ENCODE assay signal across 10 mouse cellular contexts in genomic region chr13:55591961-55592490, GRCm38 (mm10). TPM values are rescaled to one million over a fixed set of nuclear protein-coding genes. Genes with fewer than 3 reads are reported as not detected.
DNase-seq lines count a peak whose midpoint lies in the region; ATAC-seq and TF ChIP-seq lines count a peak whose summit lies in the region.
"Had no signal": no experiment of that assay in that cellular context is flagged by ENCODE, and none has a peak within 500 bp of the region (broad histone marks: within the 10 kb centered on the region; RNA-seq: fewer than 3 reads in every experiment).

No protein-coding gene starts in this region.

- 74% methylated on average over 4 of the region's 4 CpGs for WGBS in intestine, embryonic 14.5 days
- 63% methylated on average over 4 of the region's 4 CpGs for WGBS in intestine, postnatal 0 days
- WGBS in embryonic facial prominence, embryonic 13.5 days, result 77% methylated on average over 4 of the region's 4 CpGs
- WGBS in kidney, embryonic 16.5 days, result 79% methylated on average over 4 of the region's 4 CpGs
- WGBS in midbrain, embryonic 16.5 days, result 80% methylated on average over 4 of the region's 4 CpGs

- H3K27me3 ChIP-seq in intestine, embryonic 14.5 days (replicated peaks; ENCODE audit: control insufficient read depth, insufficient read depth, low read length), result no peaks in the 10 kb centered on the region
- H3K27me3 ChIP-seq in intestine, postnatal 0 days (replicated peaks; ENCODE audit: control insufficient read depth, insufficient read depth, low read length), result no peaks in the 10 kb centered on the region
- peaks cover 5% of the 10 kb centered on the region for H3K27me3 ChIP-seq in embryonic facial prominence, embryonic 13.5 days
- peaks cover 5% of the 10 kb centered on the region; the same call in 1 of the 2 replicates for H3K27me3 ChIP-seq in kidney, embryonic 16.5 days (ENCODE audit: insufficient read depth, low read length)
- peaks cover 3% of the 10 kb centered on the region; the same call in 1 of the 2 replicates for H3K27me3 ChIP-seq in midbrain, embryonic 16.5 days (ENCODE audit: control insufficient read depth, insufficient read depth, low read depth, low read length)
- H3K27me3 ChIP-seq: lung, embryonic 15.5 days had no signal

- no peak overlapping the region for H3K9ac ChIP-seq in intestine, embryonic 14.5 days (ENCODE audit: low read length)
- H3K9ac ChIP-seq in intestine, postnatal 0 days (ENCODE audit: low read depth, low read length), result no peak overlapping the region
- H3K9ac ChIP-seq in embryonic facial prominence, embryonic 13.5 days, result no peak overlapping the region
- H3K9ac ChIP-seq in kidney, embryonic 16.5 days (replicated peaks; ENCODE audit: low read length), result no peak overlapping the region
- no peak overlapping the region for H3K9ac ChIP-seq in midbrain, embryonic 16.5 days (ENCODE audit: low read depth, low read length)

- H3K4me2 ChIP-seq in intestine, embryonic 14.5 days (ENCODE audit: low read length), result no peak overlapping the region; the same call in 1 of the 2 replicates
- no peak overlapping the region for H3K4me2 ChIP-seq in intestine, postnatal 0 days (replicated peaks; ENCODE audit: low read depth)
- peak overlapping the region; percentile 74; the same call in 1 of the 2 replicates for H3K4me2 ChIP-seq in embryonic facial prominence, embryonic 13.5 days
- no peak overlapping the region for H3K4me2 ChIP-seq in kidney, embryonic 16.5 days (replicated peaks; ENCODE audit: low read depth, low read length)
- peak overlapping the region; percentile 52 for H3K4me2 ChIP-seq in midbrain, embryonic 16.5 days (ENCODE audit: low read length)

- ATAC-seq in intestine, embryonic 14.5 days (replicated peaks; ENCODE audit: low FRiP score, low TSS enrichment, low read depth), result 0 out of 2 replicates have a peak, but pooled peaks have one; percentile 28
- no peak for ATAC-seq in intestine, postnatal 0 days
- no peak for ATAC-seq in embryonic facial prominence, embryonic 13.5 days (ENCODE audit: insufficient number of reproducible peaks, insufficient read depth, low FRiP score, low TSS enrichment, low read depth)
- peak; percentile 50; the same call in 1 of the 2 replicates for ATAC-seq in kidney, embryonic 16.5 days (ENCODE audit: low FRiP score, low TSS enrichment)
- ATAC-seq in midbrain, embryonic 16.5 days, result peak; percentile 30; the same call in 1 of the 2 replicates

- no peak overlapping the region for H3K4me3 ChIP-seq in intestine, embryonic 14.5 days (ENCODE audit: low read depth, low read length)
- no peak overlapping the region for H3K4me3 ChIP-seq in intestine, postnatal 0 days (ENCODE audit: low read depth, low read length)
- H3K4me3 ChIP-seq in embryonic facial prominence, embryonic 13.5 days, result peak overlapping the region; percentile 86; the same call in 1 of the 2 replicates
- H3K4me3 ChIP-seq in kidney, embryonic 16.5 days (ENCODE audit: low read length), result no peak overlapping the region
- H3K4me3 ChIP-seq in midbrain, embryonic 16.5 days (ENCODE audit: low read depth, low read length), result no peak overlapping the region
- no peak overlapping the region for H3K4me3 ChIP-seq in layer of hippocampus, adult 2 months

- TF ChIP-seq CTCF in intestine, postnatal 0 days (IDR thresholded peaks at IDR 0.05; ENCODE audit: low read depth), result no peak
- no peak for TF ChIP-seq CTCF in layer of hippocampus, adult 2 months (conservative IDR thresholded peaks at IDR 0.05)

- H3K27ac ChIP-seq in intestine, embryonic 14.5 days (ENCODE audit: low read depth), result no peak overlapping the region
- H3K27ac ChIP-seq in intestine, postnatal 0 days (ENCODE audit: low read depth, low read length), result no peak overlapping the region
- H3K27ac ChIP-seq in embryonic facial prominence, embryonic 13.5 days, result no peak overlapping the region
- H3K27ac ChIP-seq in kidney, embryonic 16.5 days (ENCODE audit: low read length), result no peak overlapping the region
- no peak overlapping the region; the same call in 1 of the 2 replicates for H3K27ac ChIP-seq in midbrain, embryonic 16.5 days (ENCODE audit: low read length)
- no peak overlapping the region for H3K27ac ChIP-seq in layer of hippocampus, adult 2 months

- peaks cover 28% of the 10 kb centered on the region for H3K36me3 ChIP-seq in intestine, embryonic 14.5 days (ENCODE audit: control insufficient read depth, insufficient read depth, low read length)
- peaks cover 26% of the 10 kb centered on the region for H3K36me3 ChIP-seq in intestine, postnatal 0 days (ENCODE audit: control insufficient read depth, insufficient read depth)
- H3K36me3 ChIP-seq in embryonic facial prominence, embryonic 13.5 days, result peaks cover 28% of the 10 kb centered on the region
- peaks cover 21% of the 10 kb centered on the region for H3K36me3 ChIP-seq in kidney, embryonic 16.5 days (ENCODE audit: insufficient read depth, low read length)
- H3K36me3 ChIP-seq in midbrain, embryonic 16.5 days (ENCODE audit: control insufficient read depth, insufficient read depth, low read length), result peaks cover 13% of the 10 kb centered on the region

- no peaks in the 10 kb centered on the region for H3K9me3 ChIP-seq in intestine, embryonic 14.5 days (ENCODE audit: control insufficient read depth, low read length)
- no peaks in the 10 kb centered on the region for H3K9me3 ChIP-seq in intestine, postnatal 0 days (ENCODE audit: control insufficient read depth)
- no peaks in the 10 kb centered on the region for H3K9me3 ChIP-seq in embryonic facial prominence, embryonic 13.5 days
- no peaks in the 10 kb centered on the region for H3K9me3 ChIP-seq in kidney, embryonic 16.5 days (ENCODE audit: low read length)
- no peaks in the 10 kb centered on the region for H3K9me3 ChIP-seq in midbrain, embryonic 16.5 days (replicated peaks; ENCODE audit: control insufficient read depth, low read length, poor library complexity, severe bottlenecking)
- H3K9me3 ChIP-seq: lung, embryonic 15.5 days had no signal

- DNase-seq in intestine, embryonic 14.5 days (ENCODE audit: low spot score), result no peak
- DNase-seq in layer of hippocampus, adult 2 months (ENCODE audit: low spot score in 2 of 2), result no peak
- no peak for DNase-seq in right cerebral cortex, postnatal 4 days
- DNase-seq in MN1 (ENCODE audit: low spot score), result no peak
- DNase-seq: heart, adult 18-20 months had no signal

- H3K4me1 ChIP-seq in intestine, embryonic 14.5 days (replicated peaks; ENCODE audit: control insufficient read depth, insufficient read depth, low read length), result peaks cover 9% of the 10 kb centered on the region; the same call in 1 of the 2 replicates
- no peaks in the 10 kb centered on the region for H3K4me1 ChIP-seq in intestine, postnatal 0 days (replicated peaks; ENCODE audit: control insufficient read depth, insufficient read depth, low read length)
- peaks cover 10% of the 10 kb centered on the region; the same call in 1 of the 2 replicates for H3K4me1 ChIP-seq in embryonic facial prominence, embryonic 13.5 days
- peaks cover 7% of the 10 kb centered on the region for H3K4me1 ChIP-seq in kidney, embryonic 16.5 days (ENCODE audit: insufficient read depth, low read length)
- peaks cover 11% of the 10 kb centered on the region for H3K4me1 ChIP-seq in midbrain, embryonic 16.5 days (ENCODE audit: control insufficient read depth, insufficient read depth, low read length)

RNA-seq across cellular contexts. Expression of gene B4galt7, which starts 7.7 kb away (rescaled TPM):
- 12.6 and 17.4 TPM in 2 replicates for polyA plus RNA-seq in intestine, embryonic 14.5 days (2014; fragmentation: Nextera tagmentation; extraction: Ambion mirVana)
- polyA plus RNA-seq in intestine, postnatal 0 days (2015; fragmentation: Nextera tagmentation; extraction: Ambion mirVana), result 13.9 and 14.3 TPM in 2 replicates
- 34.3 and 35.1 TPM in 2 replicates for polyA plus RNA-seq in embryonic facial prominence, embryonic 13.5 days (2015; fragmentation: Nextera tagmentation; extraction: Ambion mirVana)
- 20.0 and 26.3 TPM in 2 replicates for polyA plus RNA-seq in kidney, embryonic 16.5 days (2015; fragmentation: Nextera tagmentation; extraction: Ambion mirVana)
- 42.7 and 46.1 TPM in 2 replicates for polyA plus RNA-seq in midbrain, embryonic 16.5 days (2015; fragmentation: Nextera tagmentation; extraction: Ambion mirVana)
- 10 to 100 TPM; 22.8 to 24.3 TPM for total RNA-seq in layer of hippocampus, adult 2 months (2021)

RNA-seq across cellular contexts. Expression of gene Tmed9, which starts 18.5 kb away (rescaled TPM):
- 59.9 and 64.8 TPM in 2 replicates for polyA plus RNA-seq in intestine, embryonic 14.5 days (2014; fragmentation: Nextera tagmentation; extraction: Ambion mirVana)
- polyA plus RNA-seq in intestine, postnatal 0 days (2015; fragmentation: Nextera tagmentation; extraction: Ambion mirVana), result 57.3 and 63.3 TPM in 2 replicates
- 158 and 177 TPM in 2 replicates for polyA plus RNA-seq in embryonic facial prominence, embryonic 13.5 days (2015; fragmentation: Nextera tagmentation; extraction: Ambion mirVana)
- polyA plus RNA-seq in kidney, embryonic 16.5 days (2015; fragmentation: Nextera tagmentation; extraction: Ambion mirVana), result 175 and 177 TPM in 2 replicates
- 109 and 117 TPM in 2 replicates for polyA plus RNA-seq in midbrain, embryonic 16.5 days (2015; fragmentation: Nextera tagmentation; extraction: Ambion mirVana)
- total RNA-seq in layer of hippocampus, adult 2 months (2021), result 100 to 1,000 TPM; 133 to 138 TPM

RNA-seq across cellular contexts. Expression of gene Fam193b, which starts 21.1 kb away (rescaled TPM):
- polyA plus RNA-seq in intestine, embryonic 14.5 days (2014; fragmentation: Nextera tagmentation; extraction: Ambion mirVana), result 28.8 and 33.6 TPM in 2 replicates
- 10.3 and 12.3 TPM in 2 replicates for polyA plus RNA-seq in intestine, postnatal 0 days (2015; fragmentation: Nextera tagmentation; extraction: Ambion mirVana)
- polyA plus RNA-seq in embryonic facial prominence, embryonic 13.5 days (2015; fragmentation: Nextera tagmentation; extraction: Ambion mirVana), result 47.4 and 49.9 TPM in 2 replicates
- 40.2 and 41.2 TPM in 2 replicates for polyA plus RNA-seq in kidney, embryonic 16.5 days (2015; fragmentation: Nextera tagmentation; extraction: Ambion mirVana)
- polyA plus RNA-seq in midbrain, embryonic 16.5 days (2015; fragmentation: Nextera tagmentation; extraction: Ambion mirVana), result 48.3 and 56.3 TPM in 2 replicates
- total RNA-seq in layer of hippocampus, adult 2 months (2021), result 10 to 100 TPM; 95.3 to 97.7 TPM

RNA-seq across cellular contexts. Expression of gene Caml, which starts 30.8 kb away (rescaled TPM):
- polyA plus RNA-seq in intestine, embryonic 14.5 days (2014; fragmentation: Nextera tagmentation; extraction: Ambion mirVana), result 43.3 and 53.9 TPM in 2 replicates
- polyA plus RNA-seq in intestine, postnatal 0 days (2015; fragmentation: Nextera tagmentation; extraction: Ambion mirVana), result 24.8 and 26.9 TPM in 2 replicates
- 76.3 and 76.5 TPM in 2 replicates for polyA plus RNA-seq in embryonic facial prominence, embryonic 13.5 days (2015; fragmentation: Nextera tagmentation; extraction: Ambion mirVana)
- 54.5 and 60.7 TPM in 2 replicates for polyA plus RNA-seq in kidney, embryonic 16.5 days (2015; fragmentation: Nextera tagmentation; extraction: Ambion mirVana)
- 102 and 112 TPM in 2 replicates for polyA plus RNA-seq in midbrain, embryonic 16.5 days (2015; fragmentation: Nextera tagmentation; extraction: Ambion mirVana)
- 10 to 100 TPM; 38.7 to 50.2 TPM for total RNA-seq in layer of hippocampus, adult 2 months (2021)

RNA-seq across cellular contexts. Expression of gene Ddx46, which starts 42.8 kb away (rescaled TPM):
- polyA plus RNA-seq in intestine, embryonic 14.5 days (2014; fragmentation: Nextera tagmentation; extraction: Ambion mirVana), result 40.9 and 44.1 TPM in 2 replicates
- 15.6 and 16.6 TPM in 2 replicates for polyA plus RNA-seq in intestine, postnatal 0 days (2015; fragmentation: Nextera tagmentation; extraction: Ambion mirVana)
- polyA plus RNA-seq in embryonic facial prominence, embryonic 13.5 days (2015; fragmentation: Nextera tagmentation; extraction: Ambion mirVana), result 43.2 and 44.3 TPM in 2 replicates
- polyA plus RNA-seq in kidney, embryonic 16.5 days (2015; fragmentation: Nextera tagmentation; extraction: Ambion mirVana), result 37.5 and 39.7 TPM in 2 replicates
- polyA plus RNA-seq in midbrain, embryonic 16.5 days (2015; fragmentation: Nextera tagmentation; extraction: Ambion mirVana), result 25.7 and 28.3 TPM in 2 replicates
- total RNA-seq in layer of hippocampus, adult 2 months (2021), result 10 to 100 TPM; 50.8 to 54.8 TPM

Comparison
In these comparisons a context has a peak if more than half of its experiments do, and no peak if none do; other contexts are left out.
1. ATAC-seq: peak in intestine, embryonic 14.5 days (single experiment), kidney, embryonic 16.5 days (single experiment) and midbrain, embryonic 16.5 days (single experiment); none in intestine, postnatal 0 days (single experiment) and embryonic facial prominence, embryonic 13.5 days (single experiment).
2. H3K4me2 ChIP-seq: peak in embryonic facial prominence, embryonic 13.5 days (single experiment) and midbrain, embryonic 16.5 days (single experiment); none in intestine, embryonic 14.5 days (single experiment), intestine, postnatal 0 days (single experiment) and kidney, embryonic 16.5 days (single experiment).